Mouse (Mus musculus) MEL (cell line): ENCODE measurements around the gene Ctsd. TPM values are rescaled to one million over a fixed set of nuclear protein-coding genes. Genes with fewer than 3 reads are reported as not detected.
A peak's percentile ranks its signal among the peaks of the same experiment; 100 is the strongest.

Source experiments
- DNase-seq: peaks from one replicate; pipeline ENCODE4 v3.0.0; 2011; ENCODE audit warnings: low read depth, low spot score
- H3K27ac ChIP-seq: 2 replicates; pipeline ENCODE4 v1.5.1; 2012; ENCODE audit warnings: low read depth, mild to moderate bottlenecking, control low read depth, low read length, moderate library complexity; ENCODE audit not compliant: control insufficient read depth
- H3K27me3 ChIP-seq, 2 experiments: fragments of 150-350 bp in 1 of 2; sonication (generic) in 1 of 2; 2 replicates each; pipeline ENCODE4 v1.6.1; 2012; ENCODE audit warnings: low read length in 2 of 2, mild to moderate bottlenecking in 2 of 2, improper control_type of control experiment in 1 of 2, moderate library complexity in 1 of 2; ENCODE audit not compliant: insufficient read depth in 2 of 2, control insufficient read depth in 1 of 2
- H3K36me3 ChIP-seq, 2 experiments: 2 replicates each; pipeline ENCODE4 v1.6.1; 2012 to 2014; ENCODE audit warnings: low read length in 2 of 2, improper control_type of control experiment in 1 of 2, inconsistent platforms in 1 of 2, mild to moderate bottlenecking in 1 of 2; ENCODE audit not compliant: insufficient read depth in 2 of 2, control insufficient read depth in 1 of 2
- H3K4me1 ChIP-seq, 2 experiments: fragments of 150-350 bp in 1 of 2; sonication (generic) in 1 of 2; 2 replicates each; pipeline ENCODE4 v1.6.1; 2012; ENCODE audit warnings: low read length in 2 of 2, improper control_type of control experiment in 1 of 2, mild to moderate bottlenecking in 1 of 2; ENCODE audit not compliant: insufficient read depth in 2 of 2, control insufficient read depth in 1 of 2
- H3K4me3 ChIP-seq, 2 experiments: fragments of 150-350 bp in 1 of 2; sonication (generic) in 1 of 2; 2 replicates each; pipeline ENCODE4 v1.5.1; 2012; ENCODE audit warnings: low read depth in 2 of 2, low read length in 2 of 2, mild to moderate bottlenecking in 2 of 2, moderate library complexity in 2 of 2, control low read depth in 1 of 2, improper control_type of control experiment in 1 of 2; ENCODE audit not compliant: control insufficient read depth in 1 of 2, insufficient read depth in 1 of 2
- H3K79me2 ChIP-seq: 2 replicates; pipeline ENCODE4 v1.6.1; 2012; ENCODE audit warnings: mild to moderate bottlenecking, low read length, moderate library complexity; ENCODE audit not compliant: control insufficient read depth, poor library complexity, insufficient read depth
- H3K9ac ChIP-seq: 2 replicates; pipeline ENCODE4 v1.6.1; 2012; ENCODE audit warnings: low read depth, mild to moderate bottlenecking, control low read depth, low read length, moderate library complexity; ENCODE audit not compliant: control insufficient read depth, poor library complexity, severe bottlenecking
- H3K9me3 ChIP-seq: fragments of 150-350 bp; sonication (generic); replicated peaks from 2 replicates; pipeline ENCODE4 v1.6.1; 2012; ENCODE audit warnings: mild to moderate bottlenecking, low read length, improper control_type of control experiment, moderate library complexity; ENCODE audit not compliant: insufficient read depth
- CTCF ChIP-seq, 3 experiments: IDR thresholded peaks in 2 of 3; conservative IDR thresholded peaks in 1 of 3; 2 replicates each; pipeline ENCODE4 v1.5.1; 2011 to 2012; ENCODE audit warnings: low read length in 3 of 3, low read depth in 2 of 3, mild to moderate bottlenecking in 2 of 3, improper control_type of control experiment in 1 of 3, inconsistent platforms in 1 of 3, mixed read lengths in 1 of 3, moderate library complexity in 1 of 3; ENCODE audit not compliant: control insufficient read depth in 1 of 3, insufficient read depth in 1 of 3, poor library complexity in 1 of 3, severe bottlenecking in 1 of 3
- EP300 ChIP-seq, 2 experiments: IDR thresholded peaks; 2 replicates each; pipeline ENCODE4 v1.6.1; 2011; ENCODE audit warnings: improper control_type of control experiment in 2 of 2, low read length in 2 of 2, low read depth in 1 of 2, mild to moderate bottlenecking in 1 of 2
- HCFC1 ChIP-seq: IDR thresholded peaks from 2 replicates; pipeline ENCODE4 v1.6.1; 2012; ENCODE audit warnings: low read depth, mild to moderate bottlenecking, inconsistent platforms, low read length, improper control_type of control experiment, moderate library complexity
- MAX ChIP-seq: IDR thresholded peaks from 2 replicates; pipeline ENCODE4 v1.6.1; 2011; ENCODE audit warnings: low read length, improper control_type of control experiment
- MEF2A ChIP-seq: IDR thresholded peaks from 2 replicates; pipeline ENCODE4 v1.6.1; 2014; ENCODE audit warnings: low read depth, mild to moderate bottlenecking, inconsistent platforms, low read length, improper control_type of control experiment; ENCODE audit not compliant: poor library complexity, insufficient replicate concordance, severe bottlenecking; ENCODE audit errors: extremely low read depth
- MXI1 ChIP-seq: IDR thresholded peaks from 2 replicates; pipeline ENCODE4 v1.6.1; 2011; ENCODE audit warnings: mild to moderate bottlenecking, low read depth, low read length, improper control_type of control experiment
- NRF1 ChIP-seq: IDR thresholded peaks from 2 replicates; pipeline ENCODE4 v1.6.1; 2014; ENCODE audit warnings: low read depth, mild to moderate bottlenecking, inconsistent platforms, low read length, improper control_type of control experiment, moderate library complexity; ENCODE audit not compliant: poor library complexity, insufficient read depth, severe bottlenecking
- POLR2A ChIP-seq, 2 experiments: IDR thresholded peaks; 2 replicates each; pipeline ENCODE4 v1.6.1; 2011 to 2012; ENCODE audit warnings: low read length in 2 of 2, mild to moderate bottlenecking in 2 of 2, control low read depth in 1 of 2, improper control_type of control experiment in 1 of 2, low read depth in 1 of 2, moderate library complexity in 1 of 2; ENCODE audit not compliant: control insufficient read depth in 1 of 2, insufficient read depth in 1 of 2, poor library complexity in 1 of 2
- POLR2AphosphoS2 ChIP-seq: IDR thresholded peaks from 2 replicates; pipeline ENCODE4 v1.6.1; 2011; ENCODE audit warnings: low read length, improper control_type of control experiment
- POLR2AphosphoS5 ChIP-seq: IDR thresholded peaks from 2 replicates; pipeline ENCODE4 v1.6.1; 2012; ENCODE audit warnings: low read depth, borderline replicate concordance, mild to moderate bottlenecking, inconsistent platforms, low read length, moderate library complexity, mixed read lengths
- SIN3A ChIP-seq: IDR thresholded peaks from 2 replicates; pipeline ENCODE4 v1.6.1; 2012; ENCODE audit warnings: low read length, improper control_type of control experiment, inconsistent platforms
- TAL1 ChIP-seq: IDR thresholded peaks from 2 replicates; pipeline ENCODE4 v1.6.1; 2012; ENCODE audit warnings: mild to moderate bottlenecking, inconsistent platforms, low read length, moderate library complexity, mixed read lengths
- USF2 ChIP-seq, 2 experiments: IDR thresholded peaks; 2 replicates each; pipeline ENCODE4 v1.6.1; 2011 to 2012; ENCODE audit warnings: improper control_type of control experiment in 2 of 2, low read length in 2 of 2, borderline replicate concordance in 1 of 2, inconsistent platforms in 1 of 2, low read depth in 1 of 2, mild to moderate bottlenecking in 1 of 2; ENCODE audit not compliant: insufficient read depth in 1 of 2
- ZC3H11A ChIP-seq: IDR thresholded peaks from 2 replicates; pipeline ENCODE4 v1.6.1; 2012; ENCODE audit warnings: low read depth, mild to moderate bottlenecking, inconsistent platforms, low read length, improper control_type of control experiment
- ZKSCAN1 ChIP-seq: IDR thresholded peaks from 2 replicates; pipeline ENCODE4 v1.6.1; 2012; ENCODE audit warnings: low read depth, mild to moderate bottlenecking, inconsistent platforms, low read length, improper control_type of control experiment, moderate library complexity
- polyA plus RNA-seq, 2 experiments: library from polyadenylated mRNA; stranded (reverse) in 1 of 2; unstranded in 1 of 2; fragments of >175 nt in 1 of 2; fragments of >200 nt in 1 of 2; gene quantifications; 2 replicates each; pipeline versions ENCODE4 v1.2.1 to v1.2.4; 2012; ENCODE audit warnings: low replicate concordance in 2 of 2, low read depth in 1 of 2; ENCODE audit not compliant: insufficient read length in 2 of 2, insufficient read depth in 1 of 2, missing spikeins in 1 of 2
- total RNA-seq: library from RNA; depleted of rRNA; stranded (reverse); fragments of 300-350 nt; gene quantifications from 2 replicates; pipeline ENCODE4 v1.2.3, GENCODE M21; 2012

The Ctsd gene
- total and polyA plus RNA-seq, 3 experiments, result 89.3 to 179 (median 115) TPM

DNA sequence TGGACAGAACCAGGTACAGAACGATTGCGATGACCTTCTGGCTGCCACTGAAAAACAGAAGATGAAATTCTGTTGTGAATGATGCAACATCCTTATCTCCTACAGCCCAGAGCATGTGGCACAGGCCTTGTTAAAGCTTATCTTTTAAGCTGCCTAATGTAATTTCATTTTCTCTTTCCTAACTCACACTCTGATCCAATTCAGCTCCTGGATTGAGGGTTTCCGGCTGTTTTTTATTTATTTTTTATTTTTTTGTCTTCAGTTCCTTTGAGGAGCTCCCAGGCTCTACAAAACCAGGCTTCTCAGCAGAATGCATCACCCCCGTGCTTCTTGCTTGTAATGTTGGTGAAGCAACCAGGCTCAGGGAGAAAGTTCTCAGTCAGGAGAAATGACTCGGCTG is 32.0 kb upstream of the Ctsd start (continued):
- TF ChIP-seq ZKSCAN1, result no peak

GRCm38 (mm10) chr7:142418679-142419078 is 30.8 kb upstream of the Ctsd start:
- Histone ChIP-seq H3K9ac (no peak overlapping the region), H3K4me1 (peaks cover 14 to 21% of the 10 kb centered on the region in 2 experiments), H3K27me3 (no peaks in the 10 kb centered on the region), H3K36me3 (peaks cover 0 to 15% of the 10 kb centered on the region in 2 experiments; a peak in 2 of 4 replicates), H3K79me2 (no peaks in the 10 kb centered on the region), H3K4me3 (no peak overlapping the region), H3K27ac (peak overlapping the region; percentile 94; the same call in 1 of the 2 replicates), H3K9me3 (no peaks in the 10 kb centered on the region)
- TF ChIP-seq POLR2AphosphoS2 (no peak), CTCF (IDR thresholded peaks at IDR 0.05 in 2 of 3, conservative IDR thresholded peaks at IDR 0.05 in 1 of 3; ENCODE audit: control insufficient read depth in 1 of 3, insufficient read depth in 1 of 3, low read depth in 2 of 3, low read length in 3 of 3, poor library complexity in 1 of 3, severe bottlenecking in 1 of 3) (peak; percentile 14 to 37 (median 15); a peak in 3 of 6 replicates)
- no peak for DNase-seq

- peak; percentile 50 for DNase-seq
- no peak overlapping the region; the same call in 1 of the 2 replicates for H3K27ac ChIP-seq
- peaks cover 0 to 17% of the 10 kb centered on the region in 2 experiments; a peak in 2 of 4 replicates for H3K36me3 ChIP-seq
- TF ChIP-seq MXI1, result no peak
- TF ChIP-seq TAL1, result peak; percentile 30
- TF ChIP-seq POLR2A (IDR thresholded peaks at IDR 0.05; ENCODE audit: control insufficient read depth in 1 of 2, insufficient read depth in 1 of 2, low read depth in 1 of 2, low read length in 2 of 2, poor library complexity in 1 of 2), result no peak
- TF ChIP-seq MAX, result no peak
- no peak for TF ChIP-seq HCFC1
- no peak for TF ChIP-seq MEF2A
- TF ChIP-seq POLR2AphosphoS2, result no peak
- TF ChIP-seq SIN3A, result no peak
- TF ChIP-seq EP300 (IDR thresholded peaks at IDR 0.05; ENCODE audit: low read depth in 1 of 2, low read length in 2 of 2), result peak in 1 of 2 experiments; percentile 16; a peak in 2 of 4 replicates
- no peak for TF ChIP-seq ZC3H11A
- no peak for TF ChIP-seq USF2 (IDR thresholded peaks at IDR 0.05; ENCODE audit: borderline replicate concordance in 1 of 2, insufficient read depth in 1 of 2, low read depth in 1 of 2, low read length in 2 of 2)
- TF ChIP-seq NRF1, result no peak
- no peak for TF ChIP-seq POLR2AphosphoS5
- H3K79me2 ChIP-seq, result no peaks in the 10 kb centered on the region
- no peaks in the 10 kb centered on the region for H3K27me3 ChIP-seq
- no peak overlapping the region for H3K9ac ChIP-seq
- H3K4me3 ChIP-seq, result no peak overlapping the region
- no peaks in the 10 kb centered on the region for H3K9me3 ChIP-seq
- peaks cover 14 to 27% of the 10 kb centered on the region in 2 experiments for H3K4me1 ChIP-seq
These were observed 30.2 kb upstream of the Ctsd start for GRCm38 (mm10) chr7:142418027-142418426.
